Mouse (Mus musculus): ENCODE data around the gene Zfp691.

GRCm38 (mm10) chr4:119177702-119178101, 3.7 kb upstream of the Zfp691 start:
- no peak for TF ChIP-seq POLR2A (IDR thresholded peaks at IDR 0.05; ENCODE audit: insufficient read length, low read depth)
- no peak for TF ChIP-seq TCF12 (IDR thresholded peaks at IDR 0.05; ENCODE audit: insufficient read depth, poor library complexity, severe bottlenecking)
- TF ChIP-seq MAX (IDR thresholded peaks at IDR 0.05; ENCODE audit: low read depth) = no peak
- TF ChIP-seq E2F4 (IDR thresholded peaks at IDR 0.05; ENCODE audit: insufficient read depth) = no peak
